Mouse (Mus musculus) erythroblast, embryonic 14.5 days (primary cell): ENCODE data around the gene Arrdc5.

Source experiments
- GATA1 ChIP-seq: IDR thresholded peaks from 2 replicates; pipeline ENCODE4 v1.6.1; 2012; ENCODE audit warnings: low read length, inconsistent platforms, mixed read lengths
- TAL1 ChIP-seq: IDR thresholded peaks from 3 replicates; pipeline ENCODE4 v1.6.1; 2012; ENCODE audit warnings: low read length, inconsistent platforms, mixed read lengths

DNA sequence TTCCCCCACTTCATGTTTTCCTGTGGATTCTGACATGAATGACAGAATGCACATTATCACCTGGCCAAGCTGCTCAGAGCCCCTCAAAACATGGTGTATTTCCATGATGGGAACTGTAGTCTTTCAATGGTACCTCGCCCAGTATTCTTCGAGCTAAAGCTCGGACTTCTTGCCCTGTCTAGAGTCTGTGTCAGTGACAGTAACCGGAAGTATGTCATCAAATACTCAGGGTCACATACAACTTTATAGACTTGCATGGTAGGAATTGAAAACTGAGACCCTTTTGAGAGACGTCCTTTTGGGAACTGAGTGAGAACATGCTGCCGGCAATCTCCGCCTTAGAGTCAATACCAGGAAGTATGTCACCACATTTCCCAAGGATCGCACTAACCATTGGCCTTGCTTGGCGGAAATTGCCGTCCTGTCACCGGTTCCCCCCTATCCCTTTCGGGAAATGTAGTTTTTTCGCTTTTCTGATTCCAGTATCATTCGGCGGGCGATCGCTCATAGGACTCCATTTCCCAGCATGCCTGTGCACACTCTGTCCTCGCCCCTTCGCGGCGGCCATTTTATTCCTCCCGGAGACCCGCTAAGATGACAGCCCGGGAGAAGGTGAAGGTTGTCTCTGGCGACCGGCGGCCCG is 43.7 kb downstream of the Arrdc5 start, which contains the start of gene Fem1a:
- TF ChIP-seq GATA1 = no peak
- no peak for TF ChIP-seq TAL1
